Mouse (Mus musculus) liver, postnatal 0 days (tissue): ENCODE results near the gene Dgkz. TPM values are rescaled to one million over a fixed set of nuclear protein-coding genes. Genes with fewer than 3 reads are reported as not detected.

Source experiments
- ATAC-seq: fragments of 200-750 bp; cut with Nextera tagmentation; 2 replicates; pipeline ENCODE4 v1.8.0; 2017; ENCODE audit warnings: mild to moderate bottlenecking, moderate library complexity
- DNase-seq: peaks from one replicate; pipeline ENCODE4 v3.0.0-alpha.2; 2016
- H3K27ac ChIP-seq: fragments of 300-500 bp; sonication (generic); 2 replicates; pipeline ENCODE4 v1.5.1; 2014; ENCODE audit warnings: antibody characterized with exemption, moderate library complexity, mild to moderate bottlenecking, low read depth
- H3K27me3 ChIP-seq: fragments of 300-500 bp; sonication (generic); 2 replicates; pipeline ENCODE4 v1.6.1; 2014; ENCODE audit warnings: low read length, control low read depth, mixed read lengths; ENCODE audit not compliant: insufficient read depth
- H3K36me3 ChIP-seq: fragments of 300-500 bp; sonication (generic); replicated peaks from 2 replicates; pipeline ENCODE4 v1.6.1; 2014; ENCODE audit warnings: mild to moderate bottlenecking, control low read depth, low read length, moderate library complexity, mixed read lengths; ENCODE audit not compliant: insufficient read depth
- H3K4me1 ChIP-seq: fragments of 300-500 bp; sonication (generic); 2 replicates; pipeline ENCODE4 v1.6.1; 2014; ENCODE audit warnings: antibody characterized with exemption, mild to moderate bottlenecking, control low read depth; ENCODE audit not compliant: insufficient read depth
- H3K4me2 ChIP-seq: fragments of 300-500 bp; sonication (generic); 2 replicates; pipeline ENCODE4 v1.6.1; 2014; ENCODE audit warnings: low read depth, mild to moderate bottlenecking, low read length, moderate library complexity, mixed read lengths
- H3K4me3 ChIP-seq: fragments of 300-500 bp; sonication (generic); 2 replicates; pipeline ENCODE4 v1.5.1; 2014; ENCODE audit warnings: low read depth, low read length
- H3K9ac ChIP-seq: fragments of 300-500 bp; sonication (generic); replicated peaks from 2 replicates; pipeline ENCODE4 v1.6.1; 2014; ENCODE audit warnings: mild to moderate bottlenecking, moderate library complexity
- H3K9me3 ChIP-seq: fragments of 300-500 bp; sonication (generic); 2 replicates; pipeline ENCODE4 v1.6.1; 2016; ENCODE audit warnings: mild to moderate bottlenecking, control low read depth, low read length, mixed read lengths
- CTCF ChIP-seq: sonication (generic); IDR thresholded peaks from 2 replicates; pipeline ENCODE4 v1.5.1; 2016; ENCODE audit warnings: antibody characterized with exemption, low read depth
- EP300 ChIP-seq: IDR thresholded peaks from 2 replicates; pipeline ENCODE4 v1.6.1; 2016; ENCODE audit warnings: antibody characterized with exemption, low read depth, mild to moderate bottlenecking
- WGBS: fragments of 180-500 bp; shearing (Covaris S2); extraction: QIAGEN DNeasy Blood & Tissue Kit; methylation state at CpG from one replicate; pipeline ENCODE4 v1.1.7; 2014; ENCODE audit not compliant: insufficient replicate concordance; 5-methylcytosine and 5-hydroxymethylcytosine counted together
- polyA plus RNA-seq: library from polyadenylated mRNA; unstranded; fragments of >200 nt; fragmentation: Nextera tagmentation; extraction: Ambion mirVana; gene quantifications from 2 replicates; pipeline ENCODE4 v1.2.1, GENCODE M21; 2015

Dgkz gene
- polyA plus RNA-seq, 1 experiment from 2014 or later = 15.9 TPM

- TF ChIP-seq EP300 = no peak
- TF ChIP-seq CTCF = no peak
- H3K27me3 ChIP-seq = peaks cover 6% of the 10 kb centered on the region; the same call in 1 of the 2 replicates
- H3K9ac ChIP-seq = no peak overlapping the region
- H3K9me3 ChIP-seq = no peaks in the 10 kb centered on the region
- H3K4me3 ChIP-seq = no peak overlapping the region
- 70% methylated on average over 1 of the region's 1 CpGs for WGBS
- DNase-seq (no peak), ATAC-seq (no peak)
- H3K4me2 ChIP-seq = no peak overlapping the region
- H3K27ac ChIP-seq = no peak overlapping the region
- H3K4me1 ChIP-seq = no peaks in the 10 kb centered on the region
- H3K36me3 ChIP-seq = no peaks in the 10 kb centered on the region
Observed at GRCm38 (mm10) chr2:92017440-92017839, 41.8 kb upstream of the Dgkz start.

DNA sequence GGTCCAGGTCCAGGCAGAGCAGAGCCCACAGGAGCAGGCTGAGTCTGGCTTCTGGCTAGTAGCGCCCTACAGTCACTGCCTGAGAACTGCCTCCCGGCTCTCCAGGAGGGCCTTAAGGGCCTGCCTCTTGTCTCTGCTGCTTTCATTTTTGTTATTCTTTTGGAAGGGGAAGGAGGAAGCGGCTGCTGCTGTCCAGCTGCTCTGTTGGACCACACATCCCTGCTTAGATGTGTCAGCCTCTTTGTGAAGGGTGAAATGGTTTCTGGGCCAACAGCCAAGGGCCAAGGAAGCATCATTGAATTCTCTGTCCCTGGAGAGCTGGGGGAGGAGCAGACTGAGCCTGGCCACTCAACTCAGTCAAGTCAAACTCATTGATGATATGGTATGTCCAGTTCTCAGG, 41.3 kb upstream of the Dgkz start:
- WGBS = 52% methylated on average over 3 of the region's 3 CpGs
- Histone ChIP-seq H3K4me1 (no peaks in the 10 kb centered on the region), H3K4me3 (no peak overlapping the region), H3K4me2 (no peak overlapping the region), H3K9me3 (no peaks in the 10 kb centered on the region), H3K27me3 (peaks cover 1% of the 10 kb centered on the region; the same call in 1 of the 2 replicates), H3K36me3 (no peaks in the 10 kb centered on the region), H3K9ac (no peak overlapping the region), H3K27ac (no peak overlapping the region)
- ATAC-seq = peak; percentile 7; the same call in 1 of the 2 replicates
- no peak for TF ChIP-seq CTCF
- no peak for TF ChIP-seq EP300
- DNase-seq = peak; percentile 36

- 84% methylated on average over 5 of the region's 5 CpGs for WGBS
- Histone ChIP-seq H3K36me3 (no peaks in the 10 kb centered on the region), H3K4me2 (no peak overlapping the region), H3K27me3 (no peaks in the 10 kb centered on the region), H3K4me3 (no peak overlapping the region), H3K9me3 (no peaks in the 10 kb centered on the region), H3K9ac (no peak overlapping the region), H3K27ac (no peak overlapping the region), H3K4me1 (no peaks in the 10 kb centered on the region)
- no peak for TF ChIP-seq EP300
- peak; percentile 29; the same call in 1 of the 2 replicates for TF ChIP-seq CTCF
- ATAC-seq (no peak), DNase-seq (no peak)
Observed at GRCm38 (mm10) chr2:92014891-92015290, 39.2 kb upstream of the Dgkz start.

- Histone ChIP-seq H3K4me3 (no peak overlapping the region), H3K27me3 (no peaks in the 10 kb centered on the region), H3K27ac (no peak overlapping the region), H3K9ac (no peak overlapping the region), H3K9me3 (no peaks in the 10 kb centered on the region), H3K4me1 (peaks cover 4% of the 10 kb centered on the region; the same call in 1 of the 2 replicates), H3K36me3 (no peaks in the 10 kb centered on the region), H3K4me2 (no peak overlapping the region)
- WGBS = 44% methylated on average over 6 of the region's 6 CpGs
- no peak for TF ChIP-seq EP300
- no peak for TF ChIP-seq CTCF
- ATAC-seq (no peak), DNase-seq (no peak)
Observed at GRCm38 (mm10) chr2:92014248-92014647, 38.6 kb upstream of the Dgkz start.

DNA sequence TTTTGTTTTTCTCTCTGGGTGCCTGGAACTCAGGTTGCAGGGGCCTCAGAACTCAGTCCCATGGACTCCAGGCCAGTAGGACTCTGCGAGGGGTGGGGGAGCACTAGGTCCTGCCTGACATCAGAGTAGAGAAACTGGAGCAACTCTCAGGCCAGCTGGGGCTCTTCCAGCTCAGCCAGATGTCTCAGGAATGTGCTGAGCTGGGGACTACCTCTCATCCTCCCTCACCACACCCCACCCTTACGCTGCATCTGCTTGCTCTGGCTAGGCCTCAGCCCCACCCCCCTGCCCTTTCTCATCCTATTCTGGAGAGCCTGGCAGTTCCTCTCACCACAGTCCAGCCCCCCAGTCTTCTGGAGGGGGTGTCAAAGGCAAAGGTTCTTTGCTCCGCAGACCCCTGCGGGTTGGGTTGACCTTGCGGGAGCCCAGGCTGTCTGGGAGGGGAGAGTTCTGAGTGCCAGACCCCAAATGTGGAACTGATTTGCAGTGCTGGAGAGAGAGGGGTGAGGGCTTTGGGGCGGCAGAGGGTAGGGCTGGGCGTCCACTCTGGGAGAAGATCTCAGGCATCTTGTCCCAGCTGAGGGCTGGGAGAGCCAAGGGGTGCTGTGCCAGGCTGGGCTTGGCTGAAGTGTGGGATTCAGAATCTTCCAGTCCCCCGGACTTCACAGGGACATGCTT, 37.2 kb upstream of the Dgkz start:
- Histone ChIP-seq H3K4me2 (no peak overlapping the region), H3K27me3 (no peaks in the 10 kb centered on the region), H3K36me3 (no peaks in the 10 kb centered on the region), H3K9ac (no peak overlapping the region), H3K4me1 (peaks cover 12% of the 10 kb centered on the region), H3K9me3 (no peaks in the 10 kb centered on the region), H3K4me3 (no peak overlapping the region), H3K27ac (no peak overlapping the region)
- no peak for DNase-seq
- WGBS = 65% methylated on average over 8 of the region's 8 CpGs
- no peak for ATAC-seq
- TF ChIP-seq EP300 (no peak), CTCF (no peak)

DNA sequence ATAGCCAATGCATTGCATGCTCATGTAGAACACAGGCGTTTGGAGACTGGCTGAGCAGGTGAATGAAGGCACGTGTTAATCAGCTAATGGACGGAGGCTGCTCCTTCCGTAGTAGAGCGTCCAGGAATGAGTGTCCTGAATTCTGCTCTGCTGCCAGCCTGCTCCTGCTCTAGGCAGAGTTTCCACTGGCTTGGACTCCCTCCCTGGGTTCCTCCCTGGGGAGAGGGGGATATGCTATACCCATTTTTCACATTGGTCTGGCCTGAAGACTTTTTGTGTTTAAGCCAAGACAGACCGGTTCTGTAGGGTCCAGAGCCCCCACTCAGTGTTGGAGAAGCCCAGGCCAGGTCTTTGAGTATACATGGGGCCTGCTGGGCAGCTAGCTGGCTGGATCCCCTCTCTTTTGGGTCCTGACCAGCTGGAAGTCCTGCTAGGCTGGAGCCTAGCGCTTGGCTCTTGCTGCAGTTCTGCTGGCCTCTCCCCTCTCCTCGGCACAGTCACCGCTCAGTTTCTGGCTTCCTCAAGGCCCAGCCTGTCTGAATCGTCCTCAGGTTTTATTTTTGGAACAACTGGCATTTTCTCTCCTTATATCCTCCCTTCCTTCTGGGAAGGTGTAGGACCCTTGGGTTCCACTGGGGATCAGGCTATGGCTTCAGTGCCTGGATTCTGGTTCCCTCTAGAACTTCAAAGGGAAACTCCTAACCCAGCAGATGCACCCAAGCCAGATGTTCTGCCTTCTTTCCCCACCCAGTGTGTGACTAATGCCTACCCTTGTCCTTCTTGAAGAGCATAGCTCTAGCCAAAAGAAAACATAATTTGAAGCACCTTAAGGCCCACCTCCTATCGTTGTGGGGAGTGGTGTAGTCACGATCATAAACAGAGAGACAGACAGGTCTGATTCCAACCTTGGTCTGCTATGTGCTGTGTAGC, 36.0 kb upstream of the Dgkz start:
- Histone ChIP-seq H3K27me3 (peaks cover 7% of the 10 kb centered on the region; the same call in 1 of the 2 replicates), H3K9ac (no peak overlapping the region), H3K4me3 (no peak overlapping the region), H3K4me2 (no peak overlapping the region), H3K4me1 (peaks cover 23% of the 10 kb centered on the region), H3K36me3 (no peaks in the 10 kb centered on the region), H3K27ac (no peak overlapping the region), H3K9me3 (no peaks in the 10 kb centered on the region)
- 79% methylated on average over 12 of the region's 12 CpGs for WGBS
- TF ChIP-seq CTCF (no peak), EP300 (no peak)
- DNase-seq (no peak), ATAC-seq (no peak)
